Mouse (Mus musculus) heart, embryonic 12.5 days (tissue): ENCODE measurements around the gene Card9. TPM values are rescaled to one million over a fixed set of nuclear protein-coding genes. Genes with fewer than 3 reads are reported as not detected.

Experiments
- ATAC-seq: fragments of 200-750 bp; cut with Nextera tagmentation; 2 replicates; pipeline ENCODE4 v1.8.0; 2017; ENCODE audit warnings: moderate TSS enrichment, moderate library complexity; ENCODE audit not compliant: insufficient number of reproducible peaks, low FRiP score
- H3K27ac ChIP-seq: fragments of 300-500 bp; sonication (generic); 2 replicates; pipeline ENCODE4 v1.5.1; 2016; ENCODE audit warnings: mild to moderate bottlenecking, moderate library complexity; ENCODE audit not compliant: poor library complexity, severe bottlenecking
- H3K27me3 ChIP-seq: fragments of 300-500 bp; sonication (generic); replicated peaks from 2 replicates; pipeline ENCODE4 v1.6.1; 2016; ENCODE audit warnings: mild to moderate bottlenecking, moderate library complexity
- H3K36me3 ChIP-seq: fragments of 300-500 bp; sonication (generic); 2 replicates; pipeline ENCODE4 v1.6.1; 2016; ENCODE audit warnings: mild to moderate bottlenecking, moderate library complexity
- H3K4me1 ChIP-seq: fragments of 300-500 bp; sonication (generic); replicated peaks from 2 replicates; pipeline ENCODE4 v1.6.1; 2016; ENCODE audit warnings: mild to moderate bottlenecking
- H3K4me2 ChIP-seq: fragments of 300-500 bp; sonication (generic); 2 replicates; pipeline ENCODE4 v1.6.1; 2016; ENCODE audit warnings: mild to moderate bottlenecking, moderate library complexity
- H3K4me3 ChIP-seq: fragments of 300-500 bp; sonication (generic); 2 replicates; pipeline ENCODE4 v1.5.1; 2016; ENCODE audit warnings: mild to moderate bottlenecking
- H3K9ac ChIP-seq: fragments of 300-500 bp; sonication (generic); 2 replicates; pipeline ENCODE4 v1.6.1; 2016; ENCODE audit warnings: mild to moderate bottlenecking, moderate library complexity
- H3K9me3 ChIP-seq: fragments of 300-500 bp; sonication (generic); replicated peaks from 2 replicates; pipeline ENCODE4 v1.6.1; 2016; ENCODE audit warnings: mild to moderate bottlenecking, moderate library complexity
- WGBS: fragments of 180-500 bp; shearing (Covaris S2); methylation state at CpG from one replicate; pipeline ENCODE4 v1.1.7; 2016; 5-methylcytosine and 5-hydroxymethylcytosine counted together
- polyA plus RNA-seq: library from polyadenylated mRNA; unstranded; fragments of >200 nt; fragmentation: Nextera tagmentation; extraction: Ambion mirVana; gene quantifications from 2 replicates; pipeline ENCODE4 v1.2.1, GENCODE M21; 2016

The Card9 gene
- polyA plus RNA-seq, 1 experiment from 2014 or later: 0.56 TPM

GRCm38 (mm10) chr2:26362991-26363390, 2.3 kb upstream of the Card9 start:
- WGBS: 75% methylated on average over 5 of the region's 5 CpGs
- H3K9me3 ChIP-seq: no peaks in the 10 kb centered on the region
- H3K9ac ChIP-seq: 0 out of 2 replicates have a peak overlapping the region, but pooled peaks have one; percentile 8
- H3K4me1 ChIP-seq: peaks cover 13% of the 10 kb centered on the region
- H3K27ac ChIP-seq: no peak overlapping the region
- no peak for ATAC-seq
- H3K4me3 ChIP-seq: no peak overlapping the region
- peaks cover 52% of the 10 kb centered on the region for H3K36me3 ChIP-seq
- H3K27me3 ChIP-seq: no peaks in the 10 kb centered on the region
- H3K4me2 ChIP-seq: no peak overlapping the region

GRCm38 (mm10) chr2:26359983-26360382, 735 bp downstream of the Card9 start:
- no peaks in the 10 kb centered on the region for H3K9me3 ChIP-seq
- H3K4me2 ChIP-seq: no peak overlapping the region
- H3K27ac ChIP-seq: no peak overlapping the region
- H3K4me3 ChIP-seq: no peak overlapping the region
- peaks cover 7% of the 10 kb centered on the region for H3K4me1 ChIP-seq
- no peak overlapping the region for H3K9ac ChIP-seq
- ATAC-seq: no peak
- WGBS: 72% methylated on average over 6 of the region's 6 CpGs
- peaks cover 23% of the 10 kb centered on the region for H3K36me3 ChIP-seq
- no peaks in the 10 kb centered on the region for H3K27me3 ChIP-seq

- no peak overlapping the region for H3K9ac ChIP-seq
- ATAC-seq: peak; percentile 18; the same call in 1 of the 2 replicates
- no peaks in the 10 kb centered on the region for H3K4me1 ChIP-seq
- H3K27ac ChIP-seq: no peak overlapping the region
- 0 out of 2 replicates have a peak, but pooled peaks cover under 1% of the 10 kb centered on the region for H3K27me3 ChIP-seq
- H3K4me3 ChIP-seq: no peak overlapping the region
- H3K36me3 ChIP-seq: peaks cover 14% of the 10 kb centered on the region
- WGBS: 82% methylated on average over 13 of the region's 13 CpGs
- no peak overlapping the region for H3K4me2 ChIP-seq
- no peaks in the 10 kb centered on the region for H3K9me3 ChIP-seq
These were observed 1.9 kb downstream of the Card9 start for GRCm38 (mm10) chr2:26358667-26359320.

GRCm38 (mm10) chr2:26357484-26357883, 3.2 kb downstream of the Card9 start:
- peaks cover 5% of the 10 kb centered on the region; the same call in 1 of the 2 replicates for H3K4me1 ChIP-seq
- ATAC-seq: no peak
- H3K27ac ChIP-seq: no peak overlapping the region
- H3K4me2 ChIP-seq: no peak overlapping the region
- H3K9me3 ChIP-seq: no peaks in the 10 kb centered on the region
- 0 out of 2 replicates have a peak, but pooled peaks cover 6% of the 10 kb centered on the region for H3K27me3 ChIP-seq
- H3K4me3 ChIP-seq: no peak overlapping the region
- H3K36me3 ChIP-seq: peaks cover under 1% of the 10 kb centered on the region
- WGBS: 53% methylated on average over 15 of the region's 15 CpGs
- H3K9ac ChIP-seq: no peak overlapping the region

- H3K9ac ChIP-seq: no peak overlapping the region
- 0 out of 2 replicates have a peak, but pooled peaks cover 6% of the 10 kb centered on the region for H3K27me3 ChIP-seq
- peaks cover 6% of the 10 kb centered on the region; the same call in 1 of the 2 replicates for H3K4me1 ChIP-seq
- no peak overlapping the region for H3K4me3 ChIP-seq
- no peak overlapping the region for H3K4me2 ChIP-seq
- ATAC-seq: no peak
- no peaks in the 10 kb centered on the region for H3K9me3 ChIP-seq
- no peak overlapping the region for H3K27ac ChIP-seq
- H3K36me3 ChIP-seq: no peaks in the 10 kb centered on the region
- 68% methylated on average over 7 of the region's 7 CpGs for WGBS
These were observed 4.0 kb downstream of the Card9 start for GRCm38 (mm10) chr2:26356678-26357077.

GRCm38 (mm10) chr2:26356231-26356630, 4.5 kb downstream of the Card9 start:
- no peak overlapping the region for H3K27ac ChIP-seq
- no peak overlapping the region for H3K4me3 ChIP-seq
- H3K27me3 ChIP-seq: 0 out of 2 replicates have a peak, but pooled peaks cover 6% of the 10 kb centered on the region
- no peak for ATAC-seq
- H3K36me3 ChIP-seq: no peaks in the 10 kb centered on the region
- H3K4me1 ChIP-seq: peaks cover 6% of the 10 kb centered on the region; the same call in 1 of the 2 replicates
- H3K9ac ChIP-seq: no peak overlapping the region
- no peaks in the 10 kb centered on the region for H3K9me3 ChIP-seq
- no peak overlapping the region for H3K4me2 ChIP-seq
- WGBS: 75% methylated on average over 4 of the region's 4 CpGs

- Histone ChIP-seq H3K27me3 (0 out of 2 replicates have a peak, but pooled peaks cover 6% of the 10 kb centered on the region), H3K36me3 (peaks cover 11% of the 10 kb centered on the region), H3K4me1 (peaks cover 19% of the 10 kb centered on the region), H3K9ac (no peak overlapping the region), H3K4me2 (no peak overlapping the region), H3K4me3 (no peak overlapping the region), H3K27ac (no peak overlapping the region), H3K9me3 (no peaks in the 10 kb centered on the region)
- ATAC-seq: no peak
- 86% methylated on average over 4 of the region's 4 CpGs for WGBS
These were observed 6.3 kb downstream of the Card9 start for GRCm38 (mm10) chr2:26354401-26354800.

GRCm38 (mm10) chr2:26353066-26353980, 7.4 kb downstream of the Card9 start:
- no peak overlapping the region for H3K9ac ChIP-seq
- no peaks in the 10 kb centered on the region for H3K9me3 ChIP-seq
- H3K36me3 ChIP-seq: peaks cover 22% of the 10 kb centered on the region
- 0 out of 2 replicates have a peak, but pooled peaks cover 6% of the 10 kb centered on the region for H3K27me3 ChIP-seq
- peak overlapping the region; percentile 97 for H3K4me2 ChIP-seq
- 86% methylated on average over 11 of the region's 11 CpGs for WGBS
- H3K4me1 ChIP-seq: peaks cover 30% of the 10 kb centered on the region
- no peak for ATAC-seq
- peak overlapping the region; percentile 79; the same call in 1 of the 2 replicates for H3K4me3 ChIP-seq
- no peak overlapping the region for H3K27ac ChIP-seq

- ATAC-seq: 0 out of 2 replicates have a peak, but pooled peaks have one; percentile 6
- 3% methylated on average over 36 of the region's 36 CpGs for WGBS
- Histone ChIP-seq H3K4me1 (peaks cover 38% of the 10 kb centered on the region), H3K36me3 (peaks cover 30% of the 10 kb centered on the region), H3K9me3 (no peaks in the 10 kb centered on the region), H3K4me3 (peak overlapping the region; percentile 79), H3K9ac (peak overlapping the region; percentile 84), H3K27me3 (0 out of 2 replicates have a peak, but pooled peaks cover 6% of the 10 kb centered on the region), H3K4me2 (peak overlapping the region; percentile 97), H3K27ac (no peak overlapping the region)
These were observed 8.3 kb downstream of the Card9 start for GRCm38 (mm10) chr2:26352291-26352910.

- Histone ChIP-seq H3K9me3 (no peaks in the 10 kb centered on the region), H3K4me1 (peaks cover 42% of the 10 kb centered on the region), H3K36me3 (peaks cover 38% of the 10 kb centered on the region), H3K4me3 (peak within 1 kb of the TSS; percentile 79), H3K9ac (peak within 1 kb of the TSS; percentile 87), H3K27me3 (0 out of 2 replicates have a peak, but pooled peaks cover 6% of the 10 kb centered on the region), H3K4me2 (peak within 1 kb of the TSS; percentile 97), H3K27ac (peak within 1 kb of the TSS; percentile 48)
- WGBS: 2% methylated on average over 62 of the region's 62 CpGs
- peak; percentile 75 for ATAC-seq
These were observed 9.1 kb downstream of the Card9 start, which contains the start of gene Dnlz for GRCm38 (mm10) chr2:26351358-26352290. Dnlz (minus strand) TSS chr2:26352110.
